Mouse (Mus musculus): Measurements from ENCODE around the gene Afg1l. TPM values are rescaled to one million over a fixed set of nuclear protein-coding genes. Genes with fewer than 3 reads are reported as not detected.

The Afg1l gene
- total and polyA plus RNA-seq, 2 experiments from 2014 or later = 7.9 to 8.1 TPM

GRCm38 (mm10) chr10:42511184-42512135 is 33.1 kb upstream of the Afg1l start:
- no peaks in the 10 kb centered on the region for H3K36me3 ChIP-seq (ENCODE audit: insufficient read depth, low read length)
- no peak for TF ChIP-seq CTCF (IDR thresholded peaks at IDR 0.05; ENCODE audit: low read depth)
- H3K9ac ChIP-seq (replicated peaks; ENCODE audit: low read length) = no peak overlapping the region
- 91% methylated on average over 6 of the region's 6 CpGs for WGBS
- ATAC-seq = no peak
- H3K27ac ChIP-seq = no peak overlapping the region
- no peak for DNase-seq (ENCODE audit: low spot score)
- no peak overlapping the region for H3K4me2 ChIP-seq (ENCODE audit: low read depth, low read length)
- no peak overlapping the region for H3K4me3 ChIP-seq (ENCODE audit: low read length)
- no peaks in the 10 kb centered on the region for H3K27me3 ChIP-seq (ENCODE audit: insufficient read depth, low read length)
- no peaks in the 10 kb centered on the region for H3K9me3 ChIP-seq (ENCODE audit: low read length)
- H3K4me1 ChIP-seq (ENCODE audit: insufficient read depth, low read length) = no peaks in the 10 kb centered on the region

GRCm38 (mm10) chr10:42510141-42510540 is 31.8 kb upstream of the Afg1l start:
- no peaks in the 10 kb centered on the region for H3K36me3 ChIP-seq (ENCODE audit: insufficient read depth, low read length)
- TF ChIP-seq CTCF (IDR thresholded peaks at IDR 0.05; ENCODE audit: low read depth) = no peak
- ATAC-seq = no peak
- no peak overlapping the region for H3K4me2 ChIP-seq (ENCODE audit: low read depth, low read length)
- no peak overlapping the region for H3K27ac ChIP-seq
- no peak overlapping the region for H3K9ac ChIP-seq (replicated peaks; ENCODE audit: low read length)
- no peaks in the 10 kb centered on the region for H3K4me1 ChIP-seq (ENCODE audit: insufficient read depth, low read length)
- H3K9me3 ChIP-seq (ENCODE audit: low read length) = no peaks in the 10 kb centered on the region
- H3K4me3 ChIP-seq (ENCODE audit: low read length) = no peak overlapping the region
- WGBS = 84% methylated on average over 6 of the region's 6 CpGs
- H3K27me3 ChIP-seq (ENCODE audit: insufficient read depth, low read length) = no peaks in the 10 kb centered on the region
- no peak for DNase-seq (ENCODE audit: low spot score)

- TF ChIP-seq CTCF (IDR thresholded peaks at IDR 0.05; ENCODE audit: low read depth) = no peak
- H3K4me2 ChIP-seq (ENCODE audit: low read depth, low read length) = no peak overlapping the region
- 94% methylated on average over 10 of the region's 10 CpGs for WGBS
These were observed 25.8 kb upstream of the Afg1l start for GRCm38 (mm10) chr10:42504096-42504710.

DNA sequence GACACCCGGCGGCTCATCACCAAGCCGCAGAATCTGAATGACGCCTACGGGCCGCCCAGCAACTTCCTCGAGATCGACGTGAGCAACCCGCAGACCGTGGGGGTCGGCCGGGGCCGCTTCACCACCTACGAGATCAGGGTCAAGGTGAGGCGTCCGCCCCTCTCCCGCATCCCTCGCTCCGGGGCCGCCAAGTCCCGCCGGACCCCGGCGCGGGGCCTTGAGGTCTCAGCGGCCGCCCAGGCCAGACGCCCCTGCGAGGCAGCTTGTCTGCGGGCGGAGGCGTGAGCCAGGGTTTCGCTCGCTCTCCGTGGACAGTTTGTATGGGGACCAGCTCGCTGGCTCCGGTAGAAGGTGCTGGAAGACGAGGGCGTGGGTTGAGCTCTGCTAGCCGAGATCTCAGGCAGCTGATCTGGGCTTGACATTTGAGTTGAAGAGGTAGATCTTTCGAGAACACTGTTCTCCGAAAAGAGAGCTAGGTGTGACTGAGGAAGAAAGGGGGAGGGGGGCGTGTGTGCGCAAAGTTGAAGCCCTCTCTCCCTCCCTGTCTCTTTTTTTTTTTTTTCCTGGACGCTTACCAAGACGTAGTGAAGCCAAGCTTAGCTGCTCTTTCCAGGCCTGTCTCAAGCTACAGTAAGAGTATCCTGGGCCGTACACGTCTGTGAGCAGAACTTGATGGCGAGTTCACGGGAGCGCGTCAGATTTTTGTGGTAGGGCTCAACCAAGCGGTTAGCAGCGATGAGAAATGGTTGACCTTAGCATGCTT is 24.2 kb upstream of the Afg1l start:
- ATAC-seq (peak; percentile 44), DNase-seq (ENCODE audit: low spot score) (peak; percentile 66)
- Histone ChIP-seq H3K36me3 (ENCODE audit: insufficient read depth, low read length) (no peaks in the 10 kb centered on the region), H3K4me1 (ENCODE audit: insufficient read depth, low read length) (no peaks in the 10 kb centered on the region; the same call in 1 of the 2 replicates), H3K9me3 (ENCODE audit: low read length) (no peaks in the 10 kb centered on the region), H3K27me3 (ENCODE audit: insufficient read depth, low read length) (no peaks in the 10 kb centered on the region), H3K4me3 (ENCODE audit: low read length) (peak overlapping the region; percentile 99), H3K4me2 (ENCODE audit: low read depth, low read length) (peak overlapping the region; percentile 81), H3K27ac (peak overlapping the region; percentile 85), H3K9ac (replicated peaks; ENCODE audit: low read length) (peak overlapping the region; percentile 78)
- TF ChIP-seq CTCF (IDR thresholded peaks at IDR 0.05; ENCODE audit: low read depth) = no peak
- under 1% methylated on average over 55 of the region's 55 CpGs for WGBS

More at GRCm38 (mm10) chr10:42504096-42504710, 25.8 kb upstream of the Afg1l start:
- no peaks in the 10 kb centered on the region for H3K27me3 ChIP-seq (ENCODE audit: insufficient read depth, low read length)
- H3K4me1 ChIP-seq (ENCODE audit: insufficient read depth, low read length) = no peaks in the 10 kb centered on the region; the same call in 1 of the 2 replicates
- no peak overlapping the region for H3K27ac ChIP-seq
- H3K9me3 ChIP-seq (ENCODE audit: low read length) = no peaks in the 10 kb centered on the region
- no peak overlapping the region for H3K9ac ChIP-seq (replicated peaks; ENCODE audit: low read length)
- no peak for DNase-seq (ENCODE audit: low spot score)
- ATAC-seq = no peak
- H3K36me3 ChIP-seq (ENCODE audit: insufficient read depth, low read length) = no peaks in the 10 kb centered on the region
- H3K4me3 ChIP-seq (ENCODE audit: low read length) = no peak overlapping the region

- no peaks in the 10 kb centered on the region for H3K9me3 ChIP-seq (ENCODE audit: low read length)
- H3K27ac ChIP-seq = peak within 1 kb of the TSS; percentile 85
- no peak for TF ChIP-seq CTCF (IDR thresholded peaks at IDR 0.05; ENCODE audit: low read depth)
- H3K27me3 ChIP-seq (ENCODE audit: insufficient read depth, low read length) = no peaks in the 10 kb centered on the region
- peak; percentile 98 for ATAC-seq
- peak within 1 kb of the TSS; percentile 99 for H3K4me3 ChIP-seq (ENCODE audit: low read length)
- peak; percentile 97 for DNase-seq (ENCODE audit: low spot score)
- H3K4me2 ChIP-seq (ENCODE audit: low read depth, low read length) = peak within 1 kb of the TSS; percentile 81
- no peaks in the 10 kb centered on the region; the same call in 1 of the 2 replicates for H3K4me1 ChIP-seq (ENCODE audit: insufficient read depth, low read length)
- H3K9ac ChIP-seq (replicated peaks; ENCODE audit: low read length) = peak within 1 kb of the TSS; percentile 78
- H3K36me3 ChIP-seq (ENCODE audit: insufficient read depth, low read length) = no peaks in the 10 kb centered on the region
- under 1% methylated on average over 68 of the region's 68 CpGs for WGBS
These were observed 23.5 kb upstream of the Afg1l start, which contains the start of gene Snx3 for GRCm38 (mm10) chr10:42501775-42502348. Gene Snx3 (plus strand): TSS chr10:42502030.

DNA sequence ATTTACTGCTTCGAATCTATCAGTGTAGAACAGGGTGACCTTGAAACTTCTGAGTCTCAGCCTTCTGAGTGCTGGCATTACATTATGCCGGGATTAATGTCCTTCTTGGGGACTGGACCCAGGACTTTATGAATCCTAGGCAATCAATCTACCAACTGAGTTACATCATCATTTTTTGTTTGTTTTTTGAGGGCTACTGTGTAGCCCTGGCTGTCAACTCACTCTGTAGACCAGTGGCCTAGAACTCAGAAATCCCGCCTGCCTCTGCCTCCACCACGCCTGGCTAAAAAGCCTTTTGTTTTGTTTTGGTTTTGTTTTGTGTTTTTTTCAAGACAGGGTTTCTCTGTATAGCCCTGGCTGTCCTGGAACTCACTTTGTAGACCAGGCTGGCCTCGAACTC is 22.8 kb upstream of the Afg1l start:
- DNase-seq (ENCODE audit: low spot score) (no peak), ATAC-seq (no peak)
- TF ChIP-seq CTCF (IDR thresholded peaks at IDR 0.05; ENCODE audit: low read depth) = no peak
- H3K9ac ChIP-seq (replicated peaks; ENCODE audit: low read length) = 0 out of 2 replicates have a peak overlapping the region, but pooled peaks have one; percentile 78
- H3K27ac ChIP-seq = peak overlapping the region; percentile 85
- no peaks in the 10 kb centered on the region; the same call in 1 of the 2 replicates for H3K4me1 ChIP-seq (ENCODE audit: insufficient read depth, low read length)
- peak overlapping the region; percentile 99 for H3K4me3 ChIP-seq (ENCODE audit: low read length)
- no peaks in the 10 kb centered on the region for H3K9me3 ChIP-seq (ENCODE audit: low read length)
- no peaks in the 10 kb centered on the region for H3K27me3 ChIP-seq (ENCODE audit: insufficient read depth, low read length)
- peak overlapping the region; percentile 81; the same call in 1 of the 2 replicates for H3K4me2 ChIP-seq (ENCODE audit: low read depth, low read length)
- WGBS = 90% methylated on average over 5 of the region's 5 CpGs
- H3K36me3 ChIP-seq (ENCODE audit: insufficient read depth, low read length) = no peaks in the 10 kb centered on the region

All from hindbrain, postnatal 0 days (tissue).